Mouse (Mus musculus): Measurements from ENCODE around the gene Sstr2. TPM values are rescaled to one million over a fixed set of nuclear protein-coding genes. Genes with fewer than 3 reads are reported as not detected.

The Sstr2 gene
- polyA plus RNA-seq, 1 experiment from 2014 or later: 6.8 TPM

GRCm38 (mm10) chr11:113617132-113617911 lies 1.8 kb upstream of the Sstr2 start:
- ATAC-seq (ENCODE audit: low read depth): peak; percentile 80
- Histone ChIP-seq H3K4me3 (ENCODE audit: low read depth, low read length) (no peak overlapping the region), H3K27ac (ENCODE audit: low read length) (peak overlapping the region; percentile 69), H3K4me1 (ENCODE audit: control insufficient read depth, low read depth, low read length) (no peaks in the 10 kb centered on the region; the same call in 1 of the 2 replicates), H3K36me3 (ENCODE audit: control insufficient read depth, insufficient read depth) (no peaks in the 10 kb centered on the region), H3K9me3 (replicated peaks; ENCODE audit: control insufficient read depth, low read length) (no peaks in the 10 kb centered on the region), H3K27me3 (ENCODE audit: control insufficient read depth, insufficient read depth, low read depth, low read length) (peaks cover 25% of the 10 kb centered on the region), H3K9ac (ENCODE audit: low read depth, low read length) (no peak overlapping the region), H3K4me2 (ENCODE audit: low read depth, low read length) (peak overlapping the region; percentile 19; the same call in 1 of the 2 replicates)
- WGBS (ENCODE audit: insufficient replicate concordance): 29% methylated on average over 14 of the region's 14 CpGs

DNA sequence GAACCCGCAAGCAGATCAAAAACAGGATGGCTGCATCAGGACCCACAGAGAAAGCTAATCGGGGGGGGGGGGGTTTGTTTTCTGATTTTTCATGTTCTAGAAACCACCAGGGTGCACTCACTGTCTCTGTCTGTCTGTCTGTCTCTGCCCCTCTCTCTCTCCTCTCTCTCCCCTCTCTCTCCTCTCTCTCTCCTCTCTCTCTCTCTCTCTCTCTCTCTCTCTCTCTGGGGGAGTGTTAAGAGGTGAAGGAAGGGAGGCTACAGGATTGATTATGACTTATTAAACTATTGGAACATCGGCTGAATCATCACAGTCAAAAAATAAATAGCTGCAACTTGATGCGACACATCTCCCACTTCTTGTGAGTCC lies 855 bp upstream of the Sstr2 start:
- Histone ChIP-seq H3K27ac (ENCODE audit: low read length) (peak overlapping the region; percentile 69), H3K4me1 (ENCODE audit: control insufficient read depth, low read depth, low read length) (no peaks in the 10 kb centered on the region; the same call in 1 of the 2 replicates), H3K9me3 (replicated peaks; ENCODE audit: control insufficient read depth, low read length) (no peaks in the 10 kb centered on the region), H3K9ac (ENCODE audit: low read depth, low read length) (no peak overlapping the region), H3K36me3 (ENCODE audit: control insufficient read depth, insufficient read depth) (no peaks in the 10 kb centered on the region), H3K4me3 (ENCODE audit: low read depth, low read length) (peak overlapping the region; percentile 59), H3K27me3 (ENCODE audit: control insufficient read depth, insufficient read depth, low read depth, low read length) (peaks cover 25% of the 10 kb centered on the region), H3K4me2 (ENCODE audit: low read depth, low read length) (peak overlapping the region; percentile 56)
- no peak for ATAC-seq (ENCODE audit: low read depth)
- WGBS (ENCODE audit: insufficient replicate concordance): 17% methylated on average over 4 of the region's 4 CpGs

DNA sequence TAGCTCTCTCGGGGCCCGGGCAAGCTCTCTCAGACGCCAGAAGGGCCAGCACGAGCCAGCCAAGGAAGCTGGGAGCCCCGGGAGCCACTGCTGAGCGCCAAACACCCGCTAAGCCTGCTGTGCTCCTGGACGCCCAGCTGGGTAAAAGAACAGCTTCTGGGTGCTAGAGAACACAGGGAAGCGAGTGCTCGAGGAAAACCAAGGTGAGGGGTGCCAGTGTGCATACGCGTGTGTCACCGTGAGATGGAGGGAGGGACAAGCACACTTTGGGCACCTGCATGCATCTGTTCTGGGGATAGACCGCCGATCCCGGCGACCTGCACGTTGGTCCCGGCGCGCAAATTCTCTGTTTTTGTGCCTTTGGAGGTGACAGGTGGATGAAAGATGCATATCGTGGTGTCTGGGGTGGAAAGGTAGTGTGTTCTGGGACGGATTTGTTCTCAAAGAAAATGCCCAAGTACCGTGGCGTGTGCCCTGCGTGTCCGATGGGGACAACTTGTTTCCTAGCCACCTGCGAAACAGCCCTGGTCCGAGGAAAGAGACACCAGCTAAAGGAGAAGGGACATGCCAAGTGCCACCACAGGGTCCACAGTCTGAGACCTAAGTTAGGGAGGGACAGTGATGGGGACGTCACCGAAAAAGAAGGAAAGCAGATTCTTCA lies 408 bp downstream of the Sstr2 start:
- Histone ChIP-seq H3K9ac (ENCODE audit: low read depth, low read length) (peak overlapping the region; percentile 50), H3K27me3 (ENCODE audit: control insufficient read depth, insufficient read depth, low read depth, low read length) (peaks cover 25% of the 10 kb centered on the region), H3K9me3 (replicated peaks; ENCODE audit: control insufficient read depth, low read length) (no peaks in the 10 kb centered on the region), H3K36me3 (ENCODE audit: control insufficient read depth, insufficient read depth) (no peaks in the 10 kb centered on the region), H3K27ac (ENCODE audit: low read length) (no peak overlapping the region), H3K4me3 (ENCODE audit: low read depth, low read length) (peak overlapping the region; percentile 59), H3K4me1 (ENCODE audit: control insufficient read depth, low read depth, low read length) (no peaks in the 10 kb centered on the region; the same call in 1 of the 2 replicates), H3K4me2 (ENCODE audit: low read depth, low read length) (peak overlapping the region; percentile 56)
- 1% methylated on average over 31 of the region's 31 CpGs for WGBS (ENCODE audit: insufficient replicate concordance)
- no peak for ATAC-seq (ENCODE audit: low read depth)

DNA sequence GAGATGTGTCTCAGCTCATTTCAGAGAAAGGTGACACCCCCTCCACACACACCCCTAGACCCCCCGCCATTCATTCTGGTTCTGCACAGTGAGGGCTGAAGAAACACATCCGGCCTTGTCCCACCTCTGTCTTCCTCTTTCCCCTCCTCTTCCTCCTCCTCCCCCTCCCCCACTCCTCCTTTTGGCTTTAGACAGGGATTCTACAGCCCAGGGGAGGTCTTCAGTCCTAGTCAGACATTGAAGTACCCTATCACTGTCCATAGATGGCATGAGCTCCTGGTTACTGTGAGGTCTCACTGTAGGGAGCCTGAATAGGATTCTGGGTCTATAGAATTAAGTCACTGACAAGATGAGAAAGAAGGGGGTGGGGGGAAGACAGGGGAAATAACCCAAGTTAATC lies 1.9 kb downstream of the Sstr2 start:
- H3K9ac ChIP-seq (ENCODE audit: low read depth, low read length): no peak overlapping the region
- no peak overlapping the region for H3K4me3 ChIP-seq (ENCODE audit: low read depth, low read length)
- peaks cover 25% of the 10 kb centered on the region for H3K27me3 ChIP-seq (ENCODE audit: control insufficient read depth, insufficient read depth, low read depth, low read length)
- 36% methylated on average over 2 of the region's 2 CpGs for WGBS (ENCODE audit: insufficient replicate concordance)
- no peaks in the 10 kb centered on the region for H3K36me3 ChIP-seq (ENCODE audit: control insufficient read depth, insufficient read depth)
- no peaks in the 10 kb centered on the region for H3K9me3 ChIP-seq (replicated peaks; ENCODE audit: control insufficient read depth, low read length)
- no peak for ATAC-seq (ENCODE audit: low read depth)
- no peak overlapping the region for H3K4me2 ChIP-seq (ENCODE audit: low read depth, low read length)
- no peak overlapping the region for H3K27ac ChIP-seq (ENCODE audit: low read length)
- H3K4me1 ChIP-seq (ENCODE audit: control insufficient read depth, low read depth, low read length): no peaks in the 10 kb centered on the region; the same call in 1 of the 2 replicates

GRCm38 (mm10) chr11:113622028-113622427 lies 2.9 kb downstream of the Sstr2 start:
- H3K36me3 ChIP-seq (ENCODE audit: control insufficient read depth, insufficient read depth): no peaks in the 10 kb centered on the region
- peaks cover 25% of the 10 kb centered on the region for H3K27me3 ChIP-seq (ENCODE audit: control insufficient read depth, insufficient read depth, low read depth, low read length)
- ATAC-seq (ENCODE audit: low read depth): no peak
- H3K4me3 ChIP-seq (ENCODE audit: low read depth, low read length): no peak overlapping the region
- H3K9ac ChIP-seq (ENCODE audit: low read depth, low read length): no peak overlapping the region
- 66% methylated on average over 4 of the region's 4 CpGs for WGBS (ENCODE audit: insufficient replicate concordance)
- H3K4me2 ChIP-seq (ENCODE audit: low read depth, low read length): no peak overlapping the region
- no peak overlapping the region for H3K27ac ChIP-seq (ENCODE audit: low read length)
- H3K9me3 ChIP-seq (replicated peaks; ENCODE audit: control insufficient read depth, low read length): no peaks in the 10 kb centered on the region
- H3K4me1 ChIP-seq (ENCODE audit: control insufficient read depth, low read depth, low read length): no peaks in the 10 kb centered on the region; the same call in 1 of the 2 replicates

GRCm38 (mm10) chr11:113625437-113625836 lies 6.3 kb downstream of the Sstr2 start:
- ATAC-seq (ENCODE audit: low read depth): no peak
- 75% methylated on average over 18 of the region's 18 CpGs for WGBS (ENCODE audit: insufficient replicate concordance)

GRCm38 (mm10) chr11:113627785-113628184 lies 8.6 kb downstream of the Sstr2 start:
- H3K27me3 ChIP-seq (ENCODE audit: control insufficient read depth, insufficient read depth, low read depth, low read length): no peaks in the 10 kb centered on the region
- H3K36me3 ChIP-seq (ENCODE audit: control insufficient read depth, insufficient read depth): no peaks in the 10 kb centered on the region
- 42% methylated on average over 4 of the region's 4 CpGs for WGBS (ENCODE audit: insufficient replicate concordance)
- no peak overlapping the region for H3K4me3 ChIP-seq (ENCODE audit: low read depth, low read length)
- H3K4me1 ChIP-seq (ENCODE audit: control insufficient read depth, low read depth, low read length): no peaks in the 10 kb centered on the region; the same call in 1 of the 2 replicates
- H3K9ac ChIP-seq (ENCODE audit: low read depth, low read length): no peak overlapping the region
- no peaks in the 10 kb centered on the region for H3K9me3 ChIP-seq (replicated peaks; ENCODE audit: control insufficient read depth, low read length)
- no peak overlapping the region for H3K4me2 ChIP-seq (ENCODE audit: low read depth, low read length)
- no peak overlapping the region for H3K27ac ChIP-seq (ENCODE audit: low read length)
- ATAC-seq (ENCODE audit: low read depth): no peak

More at GRCm38 (mm10) chr11:113625437-113625836, 6.3 kb downstream of the Sstr2 start:
- Histone ChIP-seq H3K9me3 (replicated peaks; ENCODE audit: control insufficient read depth, low read length) (no peaks in the 10 kb centered on the region), H3K4me2 (ENCODE audit: low read depth, low read length) (no peak overlapping the region), H3K9ac (ENCODE audit: low read depth, low read length) (no peak overlapping the region), H3K27ac (ENCODE audit: low read length) (no peak overlapping the region), H3K4me1 (ENCODE audit: control insufficient read depth, low read depth, low read length) (no peaks in the 10 kb centered on the region; the same call in 1 of the 2 replicates), H3K4me3 (ENCODE audit: low read depth, low read length) (no peak overlapping the region), H3K36me3 (ENCODE audit: control insufficient read depth, insufficient read depth) (no peaks in the 10 kb centered on the region), H3K27me3 (ENCODE audit: control insufficient read depth, insufficient read depth, low read depth, low read length) (peaks cover 2% of the 10 kb centered on the region; the same call in 1 of the 2 replicates)

GRCm38 (mm10) chr11:113630642-113631041 lies 11.5 kb downstream of the Sstr2 start:
- H3K27me3 ChIP-seq (ENCODE audit: control insufficient read depth, insufficient read depth, low read depth, low read length): no peaks in the 10 kb centered on the region
- ATAC-seq (ENCODE audit: low read depth): no peak
- no peaks in the 10 kb centered on the region; the same call in 1 of the 2 replicates for H3K4me1 ChIP-seq (ENCODE audit: control insufficient read depth, low read depth, low read length)
- no peak overlapping the region for H3K4me3 ChIP-seq (ENCODE audit: low read depth, low read length)
- no peaks in the 10 kb centered on the region for H3K36me3 ChIP-seq (ENCODE audit: control insufficient read depth, insufficient read depth)
- H3K27ac ChIP-seq (ENCODE audit: low read length): no peak overlapping the region
- H3K4me2 ChIP-seq (ENCODE audit: low read depth, low read length): no peak overlapping the region
- H3K9ac ChIP-seq (ENCODE audit: low read depth, low read length): no peak overlapping the region
- H3K9me3 ChIP-seq (replicated peaks; ENCODE audit: control insufficient read depth, low read length): no peaks in the 10 kb centered on the region
- WGBS (ENCODE audit: insufficient replicate concordance): 44% methylated on average over 7 of the region's 7 CpGs

- 58% methylated on average over 8 of the region's 8 CpGs for WGBS (ENCODE audit: insufficient replicate concordance)
- no peak overlapping the region for H3K27ac ChIP-seq (ENCODE audit: low read length)
- no peaks in the 10 kb centered on the region; the same call in 1 of the 2 replicates for H3K4me1 ChIP-seq (ENCODE audit: control insufficient read depth, low read depth, low read length)
- H3K4me2 ChIP-seq (ENCODE audit: low read depth, low read length): 0 out of 2 replicates have a peak overlapping the region, but pooled peaks have one; percentile 46
- no peaks in the 10 kb centered on the region for H3K27me3 ChIP-seq (ENCODE audit: control insufficient read depth, insufficient read depth, low read depth, low read length)
- no peak overlapping the region for H3K4me3 ChIP-seq (ENCODE audit: low read depth, low read length)
- ATAC-seq (ENCODE audit: low read depth): no peak
- H3K9me3 ChIP-seq (replicated peaks; ENCODE audit: control insufficient read depth, low read length): no peaks in the 10 kb centered on the region
- no peak overlapping the region for H3K9ac ChIP-seq (ENCODE audit: low read depth, low read length)
- no peaks in the 10 kb centered on the region for H3K36me3 ChIP-seq (ENCODE audit: control insufficient read depth, insufficient read depth)
Observed at GRCm38 (mm10) chr11:113631302-113631701, 12.2 kb downstream of the Sstr2 start.
